Mouse (Mus musculus) cortical plate, adult 2 months (tissue): Measurements from ENCODE around the gene Ahdc1.

ENCODE experiments used
- CTCF ChIP-seq: fragments of 200-500 bp; IDR thresholded peaks from 2 replicates; pipeline ENCODE4 v1.5.1; 2011; ENCODE audit warnings: mild to moderate bottlenecking, control low read depth, low read length; ENCODE audit not compliant: insufficient read depth; ENCODE audit errors: extremely low read depth
- POLR2A ChIP-seq: fragments of 200-500 bp; IDR thresholded peaks from 2 replicates; pipeline ENCODE4 v1.6.1; 2011; ENCODE audit warnings: mild to moderate bottlenecking, low read length, control low read depth; ENCODE audit not compliant: insufficient read depth; ENCODE audit errors: extremely low read depth

- TF ChIP-seq POLR2A: no peak
- TF ChIP-seq CTCF: no peak
Measured at GRCm38 (mm10) chr4:133109335-133109801, 98.3 kb downstream of the Ahdc1 start.
